Mouse (Mus musculus) midbrain, embryonic 14.5 days (tissue): ENCODE data around the gene Gns. TPM values are rescaled to one million over a fixed set of nuclear protein-coding genes. Genes with fewer than 3 reads are reported as not detected.
A peak's percentile ranks its signal among the peaks of the same experiment; 100 is the strongest.

Experiments used
- ATAC-seq: fragments of 200-750 bp; cut with Nextera tagmentation; 2 replicates; pipeline ENCODE4 v1.8.0; 2017; ENCODE audit warnings: moderate number of reproducible peaks, moderate library complexity; ENCODE audit not compliant: low FRiP score, low TSS enrichment
- DNase-seq: peaks from one replicate; pipeline ENCODE4 v3.0.0-alpha.2; 2015
- H3K27ac ChIP-seq: fragments of 300-500 bp; sonication (generic); replicated peaks from 2 replicates; pipeline ENCODE4 v1.5.1; 2014; ENCODE audit warnings: mild to moderate bottlenecking, low read depth, low read length, moderate library complexity
- H3K27me3 ChIP-seq: fragments of 300-500 bp; sonication (generic); 2 replicates; pipeline ENCODE4 v1.6.1; 2014; ENCODE audit warnings: low read length, control low read depth, mixed read lengths; ENCODE audit not compliant: control insufficient read depth, insufficient read depth
- H3K36me3 ChIP-seq: fragments of 300-500 bp; sonication (generic); 2 replicates; pipeline ENCODE4 v1.6.1; 2014; ENCODE audit warnings: low read length, control low read depth; ENCODE audit not compliant: control insufficient read depth, insufficient read depth
- H3K4me1 ChIP-seq: fragments of 300-500 bp; sonication (generic); 2 replicates; pipeline ENCODE4 v1.6.1; 2014; ENCODE audit warnings: mild to moderate bottlenecking, antibody characterized with exemption, low read length, control low read depth; ENCODE audit not compliant: control insufficient read depth, insufficient read depth
- H3K4me2 ChIP-seq: fragments of 300-500 bp; sonication (generic); 2 replicates; pipeline ENCODE4 v1.6.1; 2014; ENCODE audit warnings: mild to moderate bottlenecking, low read length, moderate library complexity
- H3K4me3 ChIP-seq: fragments of 300-500 bp; sonication (generic); replicated peaks from 2 replicates; pipeline ENCODE4 v1.5.1; 2014; ENCODE audit warnings: low read depth, low read length
- H3K9ac ChIP-seq: fragments of 300-500 bp; sonication (generic); replicated peaks from 2 replicates; pipeline ENCODE4 v1.6.1; 2014; ENCODE audit warnings: mild to moderate bottlenecking, low read length, moderate library complexity
- H3K9me3 ChIP-seq: fragments of 300-500 bp; sonication (generic); 2 replicates; pipeline ENCODE4 v1.6.1; 2016; ENCODE audit warnings: low read length, control low read depth, mixed read lengths; ENCODE audit not compliant: control insufficient read depth
- WGBS: fragments of 180-500 bp; shearing (Covaris S2); extraction: QIAGEN DNeasy Blood & Tissue Kit; methylation state at CpG from one replicate; pipeline ENCODE4 v1.1.7; 2014; 5-methylcytosine and 5-hydroxymethylcytosine counted together
- polyA plus RNA-seq: library from polyadenylated mRNA; unstranded; fragments of >200 nt; fragmentation: Nextera tagmentation; extraction: Ambion mirVana; gene quantifications from 2 replicates; pipeline ENCODE4 v1.2.1, GENCODE M21; 2014

Gene Gns
- polyA plus RNA-seq, 1 experiment from 2014 or later = 47.2 TPM

- no peak for DNase-seq
- Histone ChIP-seq H3K9me3 (no peaks in the 10 kb centered on the region), H3K4me2 (peak overlapping the region; percentile 86), H3K9ac (no peak overlapping the region), H3K4me1 (peaks cover 8% of the 10 kb centered on the region), H3K27ac (no peak overlapping the region), H3K36me3 (no peaks in the 10 kb centered on the region), H3K27me3 (peaks cover 29% of the 10 kb centered on the region), H3K4me3 (peak overlapping the region; percentile 43; the same call in 1 of the 2 replicates)
- WGBS = 41% methylated on average over 15 of the region's 15 CpGs
- ATAC-seq = no peak
Observed at GRCm38 (mm10) chr10:121351692-121352290, 13.1 kb upstream of the Gns start.

- no peaks in the 10 kb centered on the region for H3K36me3 ChIP-seq
- no peak overlapping the region for H3K27ac ChIP-seq
- H3K4me1 ChIP-seq = peaks cover 4% of the 10 kb centered on the region
- no peaks in the 10 kb centered on the region for H3K27me3 ChIP-seq
- H3K9ac ChIP-seq = no peak overlapping the region
- ATAC-seq = no peak
- no peak for DNase-seq
- H3K9me3 ChIP-seq = no peaks in the 10 kb centered on the region
- H3K4me2 ChIP-seq = no peak overlapping the region
- 93% methylated on average over 2 of the region's 2 CpGs for WGBS
- H3K4me3 ChIP-seq = no peak overlapping the region
Observed at GRCm38 (mm10) chr10:121360358-121360757, 4.5 kb upstream of the Gns start.

GRCm38 (mm10) chr10:121363201-121363600, 1.7 kb upstream of the Gns start:
- Histone ChIP-seq H3K27me3 (no peaks in the 10 kb centered on the region), H3K4me3 (no peak overlapping the region), H3K9ac (no peak overlapping the region), H3K9me3 (no peaks in the 10 kb centered on the region), H3K27ac (no peak overlapping the region), H3K4me1 (peaks cover 15% of the 10 kb centered on the region), H3K4me2 (no peak overlapping the region), H3K36me3 (no peaks in the 10 kb centered on the region)
- ATAC-seq (no peak), DNase-seq (no peak)
- WGBS = 84% methylated on average over 8 of the region's 8 CpGs

GRCm38 (mm10) chr10:121364306-121364705, 584 bp upstream of the Gns start:
- Histone ChIP-seq H3K9me3 (no peaks in the 10 kb centered on the region), H3K4me3 (peak overlapping the region; percentile 99), H3K4me2 (peak overlapping the region; percentile 87), H3K36me3 (no peaks in the 10 kb centered on the region), H3K27me3 (no peaks in the 10 kb centered on the region), H3K9ac (peak overlapping the region; percentile 78; the same call in 1 of the 2 replicates), H3K27ac (no peak overlapping the region), H3K4me1 (peaks cover 15% of the 10 kb centered on the region)
- ATAC-seq (no peak), DNase-seq (no peak)
- WGBS = 29% methylated on average over 15 of the region's 15 CpGs

- Histone ChIP-seq H3K9ac (peak overlapping the region; percentile 78), H3K4me2 (peak overlapping the region; percentile 87), H3K4me3 (peak overlapping the region; percentile 99), H3K4me1 (peaks cover 15% of the 10 kb centered on the region), H3K9me3 (no peaks in the 10 kb centered on the region), H3K27me3 (no peaks in the 10 kb centered on the region), H3K36me3 (no peaks in the 10 kb centered on the region), H3K27ac (no peak overlapping the region)
- DNase-seq (no peak), ATAC-seq (no peak)
- 10% methylated on average over 9 of the region's 9 CpGs for WGBS
Observed at GRCm38 (mm10) chr10:121365781-121366272, 937 bp downstream of the Gns start.

GRCm38 (mm10) chr10:121367271-121367670, 2.4 kb downstream of the Gns start:
- 88% methylated on average over 13 of the region's 13 CpGs for WGBS
- Histone ChIP-seq H3K4me3 (no peak overlapping the region), H3K27me3 (no peaks in the 10 kb centered on the region), H3K36me3 (0 out of 2 replicates have a peak, but pooled peaks cover 3% of the 10 kb centered on the region), H3K4me1 (peaks cover 15% of the 10 kb centered on the region), H3K9ac (no peak overlapping the region), H3K9me3 (no peaks in the 10 kb centered on the region), H3K4me2 (no peak overlapping the region), H3K27ac (no peak overlapping the region)
- DNase-seq = no peak
- ATAC-seq = no peak

- WGBS = 91% methylated on average over 9 of the region's 9 CpGs
- DNase-seq = no peak
- no peak overlapping the region for H3K9ac ChIP-seq
- H3K4me3 ChIP-seq = no peak overlapping the region
- no peaks in the 10 kb centered on the region for H3K27me3 ChIP-seq
- peaks cover 6% of the 10 kb centered on the region; the same call in 1 of the 2 replicates for H3K36me3 ChIP-seq
- no peak overlapping the region for H3K27ac ChIP-seq
- no peak for ATAC-seq
- peaks cover 15% of the 10 kb centered on the region for H3K4me1 ChIP-seq
- H3K4me2 ChIP-seq = no peak overlapping the region
- H3K9me3 ChIP-seq = no peaks in the 10 kb centered on the region
Observed at GRCm38 (mm10) chr10:121367780-121368179, 2.9 kb downstream of the Gns start.

GRCm38 (mm10) chr10:121368783-121369465, 4.0 kb downstream of the Gns start:
- ATAC-seq = no peak
- no peak for DNase-seq
- no peak overlapping the region for H3K9ac ChIP-seq
- 77% methylated on average over 18 of the region's 18 CpGs for WGBS
- no peaks in the 10 kb centered on the region for H3K27me3 ChIP-seq
- no peak overlapping the region for H3K4me2 ChIP-seq
- H3K27ac ChIP-seq = no peak overlapping the region
- H3K4me3 ChIP-seq = no peak overlapping the region
- peaks cover 15% of the 10 kb centered on the region for H3K36me3 ChIP-seq
- H3K9me3 ChIP-seq = no peaks in the 10 kb centered on the region
- peaks cover 15% of the 10 kb centered on the region for H3K4me1 ChIP-seq

GRCm38 (mm10) chr10:121370777-121371176, 5.9 kb downstream of the Gns start:
- peaks cover 32% of the 10 kb centered on the region for H3K36me3 ChIP-seq
- H3K4me2 ChIP-seq = no peak overlapping the region
- H3K4me3 ChIP-seq = no peak overlapping the region
- H3K27me3 ChIP-seq = no peaks in the 10 kb centered on the region
- H3K9ac ChIP-seq = no peak overlapping the region
- H3K4me1 ChIP-seq = peaks cover 7% of the 10 kb centered on the region; the same call in 1 of the 2 replicates
- WGBS = 95% methylated on average over 6 of the region's 6 CpGs
- no peaks in the 10 kb centered on the region for H3K9me3 ChIP-seq
- no peak overlapping the region for H3K27ac ChIP-seq
- ATAC-seq (no peak), DNase-seq (no peak)
